12 mouse cellular contexts compared by ENCODE assay signal in the genomic region with DNA sequence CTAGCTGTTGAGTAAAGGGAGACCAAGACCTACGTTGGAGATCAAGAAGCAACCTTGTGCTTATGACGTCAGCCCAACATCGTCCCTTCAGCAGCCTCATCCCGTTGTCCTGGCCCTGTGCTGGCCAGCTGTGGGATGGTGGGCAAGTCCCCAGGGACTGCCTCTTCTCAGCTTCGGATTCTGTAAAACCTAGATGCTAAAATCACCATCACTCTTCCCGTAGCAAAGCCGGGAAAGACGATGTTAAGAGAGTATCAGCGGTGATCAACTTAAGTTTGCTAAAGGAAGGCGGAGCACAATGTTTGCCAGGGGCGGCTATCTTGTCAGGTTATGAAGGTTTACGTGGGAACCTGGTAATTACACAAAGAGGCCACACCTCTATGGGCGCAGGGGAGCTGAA. TPM values are rescaled to one million over a fixed set of nuclear protein-coding genes. Genes with fewer than 3 reads are reported as not detected.
A peak's percentile ranks its signal among the peaks of the same experiment; 100 is the strongest.
DNase-seq lines count a peak whose midpoint lies in the region; ATAC-seq and TF ChIP-seq lines count a peak whose summit lies in the region.
"Had no signal": no experiment of that assay in that cellular context is flagged by ENCODE, and none has a peak within 500 bp of the region (broad histone marks: within the 10 kb centered on the region; RNA-seq: fewer than 3 reads in every experiment).

No protein-coding gene starts in this region.

- 78% methylated on average over 13 of the region's 13 CpGs for WGBS in cerebellum, adult 2 months
- 69% methylated on average over 13 of the region's 13 CpGs for WGBS in forebrain, postnatal 0 days
- WGBS in midbrain, embryonic 13.5 days: 72% methylated on average over 13 of the region's 13 CpGs

- no peak overlapping the region for H3K4me3 ChIP-seq in cerebellum, adult 2 months (replicated peaks; ENCODE audit: insufficient read depth, low read depth, low read length)
- H3K4me3 ChIP-seq in ES-E14 (ENCODE audit: insufficient read depth in 1 of 2, low read depth in 1 of 2, low read length in 2 of 2, poor library complexity in 1 of 2, severe bottlenecking in 1 of 2): no peak overlapping the region
- peak overlapping the region; percentile 47; the same call in 1 of the 2 replicates for H3K4me3 ChIP-seq in forebrain, postnatal 0 days (ENCODE audit: low read depth, low read length)
- 0 out of 2 replicates have a peak overlapping the region, but pooled peaks have one; percentile 57 for H3K4me3 ChIP-seq in midbrain, embryonic 13.5 days (replicated peaks)

- TF ChIP-seq POLR2A in cerebellum, adult 2 months (IDR thresholded peaks at IDR 0.05; ENCODE audit: borderline replicate concordance, insufficient read depth, low read length): no peak

- no peak overlapping the region for H3K27ac ChIP-seq in cerebellum, adult 2 months (ENCODE audit: insufficient read depth, low read length)
- no peak overlapping the region for H3K27ac ChIP-seq in ES-E14 (ENCODE audit: insufficient read depth, low read depth, low read length, poor library complexity, severe bottlenecking)
- 0 out of 2 replicates have a peak overlapping the region, but pooled peaks have one; percentile 76 for H3K27ac ChIP-seq in forebrain, postnatal 0 days (ENCODE audit: low read depth, low read length)
- H3K27ac ChIP-seq in midbrain, embryonic 13.5 days: peak overlapping the region; percentile 89

- no peaks in the 10 kb centered on the region for H3K36me3 ChIP-seq in ES-E14 (ENCODE audit: control insufficient read depth, insufficient read depth, low read length, poor library complexity, severe bottlenecking)
- no peaks in the 10 kb centered on the region for H3K36me3 ChIP-seq in forebrain, postnatal 0 days (ENCODE audit: insufficient read depth)
- H3K36me3 ChIP-seq in midbrain, embryonic 13.5 days: no peaks in the 10 kb centered on the region

- no peak overlapping the region for H3K9ac ChIP-seq in ES-E14 (ENCODE audit: insufficient read depth, low read depth, low read length, poor library complexity, severe bottlenecking)
- no peak overlapping the region for H3K9ac ChIP-seq in forebrain, postnatal 0 days
- no peak overlapping the region for H3K9ac ChIP-seq in midbrain, embryonic 13.5 days (replicated peaks)

- no peak for ATAC-seq in forebrain, postnatal 0 days
- ATAC-seq in midbrain, embryonic 13.5 days: no peak
- no peak for ATAC-seq in erythroblast, adult 5-6 weeks (replicated peaks; ENCODE audit: low FRiP score, poor library complexity, severe bottlenecking)

- TF ChIP-seq CTCF in cerebellum, adult 2 months (IDR thresholded peaks at IDR 0.05; ENCODE audit: borderline replicate concordance, insufficient read depth, low read depth, low read length): no peak
- no peak for TF ChIP-seq CTCF in forebrain, postnatal 0 days (IDR thresholded peaks at IDR 0.05; ENCODE audit: low read depth)

- no peaks in the 10 kb centered on the region for H3K27me3 ChIP-seq in cerebellum, adult 2 months (ENCODE audit: control insufficient read depth, insufficient read depth, low read length)
- no peaks in the 10 kb centered on the region for H3K27me3 ChIP-seq in forebrain, postnatal 0 days (ENCODE audit: insufficient read depth, low read length)
- no peaks in the 10 kb centered on the region for H3K27me3 ChIP-seq in midbrain, embryonic 13.5 days

- in situ Hi-C loops in ES-E14 (cut with MboI; ENCODE audit: low sequenced_read_pairs in 2 of 2, unreplicated experiment in 2 of 2): no loop called here

- H3K9me3 ChIP-seq in ES-E14 (ENCODE audit: control insufficient read depth, insufficient read depth, low read depth, low read length): no peaks in the 10 kb centered on the region
- no peaks in the 10 kb centered on the region for H3K9me3 ChIP-seq in forebrain, postnatal 0 days (ENCODE audit: low read length)
- no peaks in the 10 kb centered on the region for H3K9me3 ChIP-seq in midbrain, embryonic 13.5 days

- peak; percentile 18 for DNase-seq in cerebellum, adult 9-10 months
- DNase-seq in cerebellum, adult 2 months: no peak
- DNase-seq in ES-E14 (ENCODE audit: low read depth, low spot score): peak; percentile 11
- no peak for DNase-seq in forebrain, postnatal 0 days
- no peak for DNase-seq in urinary bladder, adult 18-20 months (ENCODE audit: low spot score in 2 of 2)
- DNase-seq in thymus, postnatal 36 days: no peak
- DNase-seq: adrenal gland, postnatal 25 days; right cerebral cortex, postnatal 25 days; thymus, postnatal 4 days had no signal

- peak overlapping the region; percentile 74 for H3K4me2 ChIP-seq in forebrain, postnatal 0 days (ENCODE audit: low read depth)
- peak overlapping the region; percentile 88 for H3K4me2 ChIP-seq in midbrain, embryonic 13.5 days (replicated peaks)

- H3K4me1 ChIP-seq in cerebellum, adult 2 months (ENCODE audit: control insufficient read depth, insufficient read depth, low read length): no peaks in the 10 kb centered on the region
- no peaks in the 10 kb centered on the region for H3K4me1 ChIP-seq in ES-E14 (ENCODE audit: control insufficient read depth in 2 of 2, insufficient read depth in 2 of 2, low read length in 2 of 2, poor library complexity in 1 of 2)
- no peaks in the 10 kb centered on the region for H3K4me1 ChIP-seq in forebrain, postnatal 0 days (ENCODE audit: insufficient read depth)
- H3K4me1 ChIP-seq in midbrain, embryonic 13.5 days (replicated peaks): peaks cover 37% of the 10 kb centered on the region

TF ChIP-seq in ES-E14, 5 proteins besides CTCF, POLR2A, EP300 and RAD21:
- no peak for TF ChIP-seq ZNF384 (IDR thresholded peaks at IDR 0.05; ENCODE audit: low read depth, low read length)

RNA-seq across cellular contexts. Expression of a gene that starts 0.8 kb away (rescaled TPM):
- polyA plus RNA-seq in cerebellum, adult 2 months (2012; rRNA removed): 16.2 and 18.6 TPM in 2 replicates
- total RNA-seq in ES-E14 (2012; rRNA removed): 0.48 and 0.58 TPM in 2 replicates
- total RNA-seq in forebrain, postnatal 0 days (2014; rRNA removed): 50.2 and 93.9 TPM in 2 replicates
- 79.9 and 128 TPM in 2 replicates for polyA plus RNA-seq in forebrain, postnatal 0 days (2015; fragmentation: Nextera tagmentation; extraction: Ambion mirVana)
- polyA plus RNA-seq in midbrain, embryonic 13.5 days (2015; fragmentation: Nextera tagmentation; extraction: Ambion mirVana): 41.1 and 42.7 TPM in 2 replicates
- total RNA-seq in erythroblast, adult 5-6 weeks (2015; ENCODE audit: low replicate concordance): not detected in 2 replicates
- total RNA-seq in erythroblast, adult 5-6 weeks (2017; ENCODE audit: low replicate concordance): not detected in 2 replicates
- total RNA-seq: granulocyte monocyte progenitor cell, adult 5-6 weeks had no signal

Comparison
In these comparisons a context has a peak if more than half of its experiments do, and no peak if none do; other contexts are left out.
1. DNase-seq: peak in cerebellum, adult 9-10 months (single experiment) and ES-E14 (single experiment); none in cerebellum, adult 2 months (0 of 2), forebrain, postnatal 0 days (single experiment), urinary bladder, adult 18-20 months (0 of 2) and thymus, postnatal 36 days (0 of 2).
2. H3K27ac ChIP-seq: peak in forebrain, postnatal 0 days (single experiment) and midbrain, embryonic 13.5 days (single experiment); none in cerebellum, adult 2 months (single experiment) and ES-E14 (single experiment).
3. H3K4me3 ChIP-seq: peak in forebrain, postnatal 0 days (single experiment) and midbrain, embryonic 13.5 days (single experiment); none in cerebellum, adult 2 months (single experiment) and ES-E14 (0 of 2).
4. RNA of a gene that starts 0.8 kb away (total RNA-seq): 50.2 to 93.9 TPM in forebrain, postnatal 0 days; 0.48 to 0.58 TPM in ES-E14 and not detected in erythroblast, adult 5-6 weeks; every median in the first group is over 10 times any median in the second.